Mouse (Mus musculus) gonadal fat pad, adult 2 months (tissue): ENCODE data around the gene Alg14. TPM values are rescaled to one million over a fixed set of nuclear protein-coding genes. Genes with fewer than 3 reads are reported as not detected.

Experiments used
- DNase-seq: peaks from one replicate; pipeline ENCODE4 v3.0.0-alpha.2; 2012; ENCODE audit warnings: low read depth
- polyA plus RNA-seq: library from polyadenylated mRNA; depleted of rRNA; stranded (reverse); fragments of >200 nt; gene quantifications from 2 replicates; pipeline ENCODE4 v1.2.3, GENCODE M21; 2012; rRNA removed

Gene Alg14
- polyA plus RNA-seq, 1 experiment: 21.4 TPM

DNA sequence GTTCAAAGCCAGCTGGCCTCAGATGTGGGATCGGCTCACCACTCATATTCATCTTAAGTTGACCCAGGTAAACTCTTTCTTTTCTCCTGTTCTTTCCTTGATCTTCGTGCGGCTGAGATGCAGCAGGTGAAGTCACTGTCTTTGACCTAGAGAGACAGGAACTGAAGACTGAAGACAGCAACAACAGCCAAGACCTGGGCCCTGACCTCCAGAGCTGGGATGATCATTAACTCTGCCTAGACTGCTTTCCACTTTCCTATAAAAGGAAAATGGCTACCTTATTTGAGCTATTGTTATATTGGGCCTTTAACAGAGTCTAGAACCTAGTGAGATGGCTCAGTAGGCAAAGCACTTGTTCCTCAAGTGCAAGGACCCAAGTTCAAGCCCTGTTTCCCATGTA lies 116.8 kb downstream of the Alg14 start:
- no peak for DNase-seq

DNA sequence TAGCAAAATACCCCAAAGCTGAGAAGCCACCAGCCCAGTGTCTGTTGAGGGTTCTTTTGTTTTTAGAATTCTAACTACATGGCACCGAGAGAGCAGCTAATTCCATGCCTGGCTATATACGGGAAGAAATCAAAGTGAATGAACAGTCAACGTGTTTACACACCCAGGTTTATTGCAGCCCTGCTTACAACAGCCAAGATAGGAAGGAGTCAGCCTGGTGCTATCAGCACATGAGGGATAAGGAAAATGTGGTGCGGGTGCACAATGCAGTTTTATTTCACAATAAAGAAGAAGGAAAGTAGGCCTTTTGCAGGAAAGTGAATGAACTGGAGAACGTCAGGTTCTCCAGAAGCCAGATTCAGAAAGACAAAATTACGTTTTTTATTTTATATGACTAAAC lies 119.9 kb downstream of the Alg14 start:
- no peak for DNase-seq

Other genes starting within 250 kb of the Alg14 start
- 2.1 and 4.2 TPM in 2 replicates for gene Rwdd3, start 120.1 kb upstream of the Alg14 start, polyA plus RNA-seq
- gene Tmem56, start 8.7 kb upstream of the Alg14 start, polyA plus RNA-seq: 2.8 and 4.0 TPM in 2 replicates
- 101 and 104 TPM in 2 replicates for gene Cnn3, start 134.7 kb downstream of the Alg14 start, polyA plus RNA-seq
- gene Slc44a3, start 240.6 kb downstream of the Alg14 start, polyA plus RNA-seq: 26.1 and 26.5 TPM in 2 replicates